Mouse (Mus musculus) induced T-regulatory cell, adult 2 months (primary cell): Measurements from ENCODE around the gene Rab26.
A peak's percentile ranks its signal among the peaks of the same experiment; 100 is the strongest.

Source experiments
- DNase-seq: peaks from one replicate; pipeline ENCODE4 v3.0.0-alpha.2; 2012; ENCODE audit warnings: low read depth

Gene Rab26

DNA sequence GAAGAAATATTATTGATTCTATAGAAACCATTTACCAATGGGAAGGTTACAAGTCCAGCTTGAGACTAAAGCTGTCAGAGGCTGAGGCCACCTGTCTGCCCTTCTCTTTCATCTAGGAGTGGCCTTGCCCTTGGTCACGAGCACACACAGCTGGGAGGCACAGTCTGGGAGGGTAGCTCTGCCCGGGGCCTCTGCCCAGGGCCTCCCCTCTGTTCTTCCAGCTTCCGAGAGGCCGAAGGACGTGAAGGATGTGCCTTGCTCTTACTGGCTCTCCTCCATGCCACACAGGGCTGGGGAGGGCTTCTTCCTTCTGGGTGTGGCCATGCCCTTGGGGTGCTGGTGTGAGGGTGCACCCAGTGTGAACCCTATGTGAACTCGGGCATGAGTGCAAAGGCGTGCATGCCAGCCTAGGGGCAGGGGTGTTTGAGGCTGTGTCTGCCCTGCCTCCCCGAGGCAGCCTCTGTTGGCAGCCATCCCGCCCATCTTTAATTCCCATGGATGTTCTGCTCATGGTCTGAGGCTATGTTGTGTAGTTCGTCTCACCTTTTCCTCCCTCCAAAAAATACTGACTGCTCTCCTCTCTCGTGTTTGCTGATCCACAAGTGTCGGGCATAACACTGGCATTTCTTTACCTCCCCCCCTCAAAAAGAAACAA is 26.1 kb downstream of the Rab26 start:
- DNase-seq, result no peak

DNA sequence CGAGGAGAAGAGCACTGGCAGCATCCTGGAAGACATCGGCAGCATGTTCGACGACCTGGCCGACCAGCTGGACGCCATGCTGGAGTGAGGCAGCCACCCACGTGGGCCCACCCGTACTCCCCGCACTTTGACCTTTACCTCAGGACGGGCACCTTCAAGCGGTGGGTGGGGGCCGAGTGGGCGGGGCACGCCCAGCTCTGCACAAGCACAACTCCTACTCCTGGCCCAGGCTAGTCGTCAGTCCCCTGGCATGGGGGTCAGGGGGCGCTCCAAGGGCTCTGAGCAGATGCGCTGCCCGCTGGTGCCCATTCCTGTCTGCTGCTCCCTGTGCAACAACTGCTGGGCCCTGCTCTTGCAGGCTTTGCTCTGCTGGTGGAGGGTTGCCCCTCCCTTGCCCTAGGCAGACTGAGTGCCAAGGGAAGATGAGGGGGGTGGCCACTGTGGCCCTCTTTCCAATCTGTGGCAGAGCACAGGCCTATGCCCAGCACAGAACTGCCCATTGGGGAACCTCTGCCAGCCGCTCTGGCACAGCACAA is 26.8 kb downstream of the Rab26 start:
- DNase-seq, result no peak

DNA sequence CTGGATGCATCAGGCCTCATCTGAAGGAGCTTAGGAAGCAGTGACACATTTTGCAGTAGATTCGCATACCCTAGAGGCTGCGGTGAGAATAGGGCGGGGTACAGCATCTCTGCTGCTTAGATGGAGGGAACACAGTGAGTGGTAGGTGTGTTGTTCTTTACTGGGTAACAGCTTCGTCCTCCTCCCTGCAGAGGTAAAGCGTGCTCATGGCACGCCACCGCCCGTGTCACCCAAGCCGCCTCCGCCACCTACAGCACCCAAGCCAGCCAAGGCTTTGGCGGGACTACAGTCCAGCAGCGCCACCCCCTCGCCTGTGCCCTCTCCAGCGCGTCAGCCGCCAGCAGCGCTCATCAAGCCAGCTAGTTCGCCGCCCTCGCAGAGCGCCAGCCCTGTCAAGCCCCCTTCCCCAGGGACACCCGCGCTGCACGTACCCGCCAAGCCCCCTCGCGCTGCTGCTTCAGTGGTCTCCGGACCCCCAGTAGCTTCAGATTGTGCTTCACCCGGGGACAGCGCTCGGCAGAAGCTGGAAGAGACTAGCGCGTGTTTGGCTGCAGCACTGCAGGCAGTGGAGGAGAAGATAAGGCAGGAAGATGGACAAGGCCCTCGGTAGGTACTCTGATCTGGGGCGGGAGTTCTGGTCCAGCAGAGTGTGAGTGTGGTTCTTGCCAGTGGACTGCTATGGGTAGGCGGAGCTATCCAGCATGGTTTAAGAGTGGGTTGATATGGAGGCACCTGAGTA is 27.5 kb downstream of the Rab26 start:
- no peak for DNase-seq

DNA sequence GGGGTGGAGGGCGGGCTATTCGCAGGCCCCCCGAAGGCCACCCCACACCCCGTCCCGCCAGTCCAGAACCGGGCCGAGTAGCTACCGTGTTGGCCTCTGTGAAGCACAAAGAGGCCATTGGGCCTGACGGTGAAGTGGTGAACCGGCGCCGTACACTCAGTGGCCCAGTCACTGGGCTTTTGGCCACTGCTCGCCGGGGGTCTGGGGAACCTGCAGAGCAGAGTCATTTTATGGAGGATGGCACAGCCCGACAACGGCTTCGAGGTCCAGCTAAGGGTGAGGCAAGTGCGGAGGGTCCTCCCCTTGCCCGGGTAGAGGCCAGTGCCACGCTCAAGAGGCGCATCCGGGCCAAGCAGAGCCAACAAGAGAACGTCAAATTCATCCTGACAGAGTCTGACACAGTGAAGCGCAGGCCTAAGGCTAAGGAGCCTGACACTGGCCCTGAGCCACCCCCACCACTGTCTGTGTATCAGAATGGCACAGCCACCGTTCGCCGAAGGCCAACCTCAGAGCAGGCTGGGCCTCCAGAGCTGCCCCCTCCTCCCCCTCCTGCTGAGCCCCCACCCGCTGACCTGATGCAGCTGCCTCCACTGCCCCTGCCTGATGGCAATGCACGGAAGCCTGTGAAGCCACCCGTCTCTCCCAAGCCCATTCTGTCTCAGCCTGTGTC is 28.6 kb downstream of the Rab26 start:
- no peak for DNase-seq

DNA sequence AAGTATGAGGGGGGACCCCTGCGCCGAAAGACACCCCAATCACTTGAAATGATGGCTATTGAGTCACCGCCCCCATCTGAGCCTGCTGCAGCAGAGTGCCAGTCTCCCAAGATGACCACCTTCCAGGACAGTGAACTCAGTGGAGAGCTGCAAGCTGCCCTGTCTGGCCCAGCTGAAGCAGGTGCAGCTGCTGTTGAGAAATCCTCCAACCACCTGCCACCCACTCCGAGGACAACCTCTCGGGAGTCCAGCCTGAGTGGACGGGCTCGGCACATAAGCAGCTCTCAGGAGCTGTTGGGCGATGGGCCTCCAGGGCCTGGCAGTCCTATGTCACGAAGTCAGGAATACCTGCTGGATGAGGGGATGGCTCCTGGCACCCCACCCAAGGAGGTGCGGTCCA is 29.9 kb downstream of the Rab26 start:
- no peak for DNase-seq

DNA sequence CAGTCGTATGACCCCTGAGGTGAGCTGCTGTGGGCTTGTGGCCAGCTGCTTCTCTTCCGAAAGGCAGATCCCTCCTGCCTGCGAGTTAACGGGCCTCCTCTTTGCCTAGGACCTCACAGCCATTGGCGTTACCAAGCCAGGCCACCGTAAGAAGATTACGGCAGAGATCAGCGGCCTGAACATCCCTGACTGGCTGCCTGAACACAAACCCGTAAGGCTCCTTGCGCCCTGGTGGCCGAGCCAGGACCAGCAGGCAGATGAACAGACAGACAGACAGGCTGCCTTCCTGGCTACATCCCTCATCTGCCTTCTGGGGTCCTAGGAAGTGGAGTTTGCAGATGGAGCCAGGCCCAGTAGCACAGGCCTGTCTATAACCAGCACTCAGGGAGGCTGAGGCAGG is 31.8 kb downstream of the Rab26 start:
- DNase-seq, result peak; percentile 35

DNA sequence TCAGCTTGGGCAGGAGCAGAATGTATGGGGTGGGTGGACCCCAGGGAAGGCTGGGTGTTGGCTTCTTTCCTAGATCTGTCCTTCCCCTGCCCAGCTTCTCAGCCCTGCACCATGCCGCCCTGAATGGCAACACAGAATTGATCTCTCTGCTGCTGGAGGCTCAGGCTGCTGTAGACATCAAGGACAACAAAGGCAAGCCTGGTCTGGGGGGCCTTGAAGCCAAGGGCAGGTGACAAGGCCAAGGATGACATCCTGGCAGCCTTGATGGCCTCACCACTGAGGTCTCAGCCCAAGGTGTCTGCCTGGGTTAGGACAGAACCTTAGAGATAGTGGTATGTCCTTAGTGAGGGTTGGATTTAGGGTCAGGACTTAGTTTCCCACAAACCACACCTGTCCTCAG is 38.0 kb downstream of the Rab26 start:
- no peak for DNase-seq

DNA sequence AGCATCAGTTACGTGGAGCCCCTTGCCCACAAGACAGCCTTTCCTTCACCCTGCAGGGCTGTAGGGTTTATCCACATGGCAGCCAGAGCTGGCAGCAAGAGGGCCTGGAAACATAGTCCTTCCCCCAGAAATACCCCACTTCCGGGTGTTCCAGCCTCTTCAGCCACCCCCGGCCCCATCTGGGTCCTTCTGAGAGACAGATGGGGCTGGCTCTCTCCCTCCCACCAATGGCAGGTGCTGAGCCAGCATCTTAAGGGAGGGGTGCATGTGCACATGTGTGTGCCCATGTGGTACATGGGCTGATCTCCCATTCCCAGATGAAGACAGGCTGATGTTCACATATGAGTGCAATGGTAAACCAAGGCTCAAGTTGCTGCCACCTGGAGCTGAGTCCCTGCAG is 38.6 kb downstream of the Rab26 start:
- DNase-seq, result no peak

DNA sequence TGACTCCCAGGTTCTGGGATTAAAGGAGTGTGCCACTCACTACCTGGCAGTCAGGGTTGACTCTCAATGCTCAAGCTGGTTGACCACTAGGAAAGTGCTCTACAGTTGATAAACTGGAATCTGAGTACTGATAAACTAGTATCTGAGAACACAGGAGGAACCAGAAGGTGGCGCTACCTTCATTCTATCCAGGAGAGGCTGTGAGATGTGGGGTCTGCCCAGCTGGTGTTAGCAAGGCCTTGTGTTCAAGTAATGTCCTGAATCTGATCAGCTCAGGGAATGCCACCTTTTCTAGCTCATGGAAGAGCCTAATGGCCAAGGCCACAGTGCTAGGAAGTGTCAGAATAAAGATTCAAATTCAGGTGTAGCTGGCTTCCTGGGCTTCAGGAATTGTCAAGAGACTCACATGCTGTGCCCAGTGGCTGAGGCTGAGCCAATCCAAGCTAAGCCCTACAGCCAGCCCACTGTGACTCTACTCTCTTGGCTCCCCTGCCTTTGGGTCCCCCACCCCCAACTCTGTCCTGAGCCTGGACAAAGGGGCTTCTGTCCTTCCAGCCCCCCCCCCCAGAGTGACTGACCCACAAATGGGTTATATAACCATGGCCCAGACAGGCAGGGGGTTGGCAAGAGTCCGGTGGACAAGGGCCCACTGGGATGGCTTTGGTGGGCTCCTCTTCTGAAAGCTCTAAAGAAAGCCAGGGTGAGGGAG is 39.2 kb downstream of the Rab26 start:
- DNase-seq, result peak; percentile 70

DNA sequence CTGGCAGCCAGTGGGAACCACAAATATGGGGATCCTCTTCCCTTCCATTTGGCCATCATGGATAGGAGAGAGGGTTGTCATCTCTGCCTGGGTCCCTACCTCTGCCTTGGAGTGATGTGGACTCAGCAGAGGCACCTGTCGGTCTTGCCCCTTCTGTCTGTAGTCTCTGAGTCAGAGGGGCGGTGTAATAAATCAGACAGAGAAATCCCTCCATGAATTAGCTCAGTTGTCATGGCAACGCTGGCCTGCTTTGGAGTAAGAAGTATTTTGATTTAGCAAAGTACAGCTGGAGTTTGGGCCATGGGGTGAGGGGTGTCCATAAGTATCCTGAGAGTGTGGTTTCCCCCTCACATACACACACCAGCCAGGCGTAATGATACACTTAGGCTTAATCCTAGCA is 43.6 kb downstream of the Rab26 start:
- no peak for DNase-seq

DNA sequence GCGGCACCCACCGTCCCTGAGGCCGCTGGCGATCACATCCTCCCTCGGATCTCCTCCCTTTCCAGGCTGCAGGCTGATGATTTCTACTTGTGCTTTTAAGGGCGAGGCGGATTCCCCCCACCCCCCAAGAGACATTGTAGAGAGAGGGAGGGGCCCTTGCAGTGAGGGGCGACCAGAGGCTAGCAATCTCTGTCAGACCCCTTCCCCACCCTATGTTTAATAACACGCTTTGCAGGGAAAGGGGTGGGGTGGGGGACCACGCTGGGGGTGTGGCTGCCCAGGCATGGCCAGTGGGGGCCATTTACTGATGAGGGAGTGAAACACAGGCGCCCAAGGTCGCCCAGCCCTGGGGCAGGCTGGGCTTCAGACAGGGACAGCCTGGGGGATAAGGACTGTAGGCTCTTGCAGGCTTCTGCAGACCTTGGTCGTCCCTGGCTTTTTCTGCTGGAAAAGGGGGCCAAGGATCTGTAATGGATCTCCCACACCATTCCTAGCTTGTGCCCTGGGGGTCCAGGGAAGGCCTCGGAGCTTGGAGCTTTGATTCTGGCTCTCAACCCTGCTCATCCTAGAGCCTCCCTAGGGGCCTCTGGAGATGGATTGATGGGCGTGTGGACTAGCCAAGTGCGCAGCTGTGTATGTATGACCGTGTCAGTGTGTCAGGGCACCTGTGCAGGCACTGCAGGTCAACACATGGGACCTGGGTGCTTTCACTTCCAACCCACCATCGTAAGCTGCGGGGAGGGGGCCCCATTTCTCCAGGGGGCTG is 44.6 kb downstream of the Rab26 start:
- no peak for DNase-seq

DNA sequence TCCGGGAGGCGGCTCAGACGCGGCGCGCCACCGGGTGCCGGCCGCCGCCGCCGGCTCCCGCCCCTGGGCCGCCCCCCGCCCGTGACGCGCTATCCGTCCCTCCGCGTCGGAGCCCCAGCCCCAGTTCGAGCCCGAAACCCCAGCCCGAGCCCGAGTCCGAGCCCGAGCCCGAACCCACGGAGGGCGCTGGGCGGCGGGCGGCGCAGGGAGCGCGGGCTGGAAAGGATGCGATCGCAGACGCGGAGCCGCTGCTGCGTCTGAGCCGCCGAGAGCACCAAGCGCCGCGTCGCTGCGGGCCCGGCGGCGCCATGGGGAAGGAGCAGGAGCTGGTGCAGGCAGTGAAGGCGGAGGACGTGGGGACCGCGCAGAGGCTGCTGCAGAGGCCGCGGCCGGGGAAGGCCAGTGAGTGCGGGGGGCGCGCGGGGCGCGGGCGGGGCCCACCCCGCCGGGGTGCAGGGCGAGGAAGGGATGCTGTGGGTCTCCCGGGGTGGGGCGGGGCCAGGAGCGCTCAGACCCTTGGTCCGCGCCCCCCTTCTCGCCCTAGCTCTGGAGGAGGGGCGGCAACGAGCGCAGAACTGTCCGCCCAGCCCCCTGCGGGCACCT is 45.2 kb downstream of the Rab26 start:
- peak; percentile 50 for DNase-seq

DNA sequence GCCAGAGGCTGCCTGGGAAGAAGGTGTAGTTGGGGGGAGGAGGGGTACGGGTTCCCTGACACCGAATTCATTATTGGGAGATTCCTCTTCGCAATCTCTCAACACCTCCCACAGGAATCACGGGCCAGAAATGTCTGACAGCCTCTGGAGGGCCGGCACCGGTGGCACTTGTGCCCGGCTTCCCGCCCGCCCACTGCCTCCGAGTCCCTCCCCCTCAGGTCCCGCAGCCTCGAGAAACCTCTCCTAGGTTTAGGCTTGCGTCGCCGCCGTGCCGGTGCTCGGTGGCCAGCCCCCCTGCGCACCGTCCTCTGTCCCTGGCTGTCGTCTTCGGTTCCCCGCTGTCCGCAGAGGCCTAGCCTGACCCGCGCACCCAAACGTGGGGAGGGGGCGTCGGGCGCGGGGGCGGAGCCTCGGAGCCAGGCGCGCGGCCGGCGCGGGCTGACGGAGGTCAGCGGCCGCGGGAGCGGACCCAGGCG is 45.8 kb downstream of the Rab26 start, which contains the start of gene Caskin1:
TSS of gene Caskin1 (plus strand) at position 416 of the 476 bp plus-strand sequence.
- DNase-seq, result peak; percentile 32

DNA sequence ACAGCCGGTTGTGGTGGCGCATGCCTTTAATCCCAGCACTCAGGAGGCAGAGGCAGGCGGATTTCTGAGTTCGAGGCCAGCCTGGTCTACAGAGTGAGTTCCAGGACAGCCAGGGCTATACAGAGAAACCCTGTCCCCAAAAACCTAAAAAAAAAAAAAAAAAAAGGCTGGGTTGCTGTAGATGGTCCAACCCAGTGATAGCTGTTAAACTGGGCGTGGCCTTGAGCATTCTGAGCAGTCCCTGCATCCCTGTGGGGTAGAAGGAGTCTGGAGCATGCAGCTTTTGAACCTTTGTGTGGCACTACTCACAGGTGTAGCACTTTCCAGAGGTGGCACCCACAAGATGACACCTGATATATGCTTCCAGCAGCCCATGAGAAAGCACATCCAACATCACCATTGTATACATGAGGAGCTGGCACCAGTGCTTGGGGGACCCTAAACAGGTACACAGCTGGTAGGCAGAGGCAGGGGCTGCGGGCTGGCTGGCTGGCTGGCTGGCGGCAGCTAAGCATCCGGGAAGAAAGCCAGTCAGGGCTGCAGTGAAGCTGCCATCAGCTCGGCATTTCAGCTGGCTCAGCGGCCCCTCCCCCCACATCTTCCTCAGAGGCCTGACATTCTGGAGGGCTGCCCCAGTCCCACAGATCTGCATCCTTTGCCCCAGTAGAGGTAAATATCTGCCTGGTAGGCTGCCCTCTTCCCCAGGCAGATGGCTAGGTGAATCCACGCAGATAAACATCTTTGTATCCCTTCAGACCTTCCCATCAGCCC is 48.7 kb downstream of the Rab26 start:
- DNase-seq, result peak; percentile 22

DNA sequence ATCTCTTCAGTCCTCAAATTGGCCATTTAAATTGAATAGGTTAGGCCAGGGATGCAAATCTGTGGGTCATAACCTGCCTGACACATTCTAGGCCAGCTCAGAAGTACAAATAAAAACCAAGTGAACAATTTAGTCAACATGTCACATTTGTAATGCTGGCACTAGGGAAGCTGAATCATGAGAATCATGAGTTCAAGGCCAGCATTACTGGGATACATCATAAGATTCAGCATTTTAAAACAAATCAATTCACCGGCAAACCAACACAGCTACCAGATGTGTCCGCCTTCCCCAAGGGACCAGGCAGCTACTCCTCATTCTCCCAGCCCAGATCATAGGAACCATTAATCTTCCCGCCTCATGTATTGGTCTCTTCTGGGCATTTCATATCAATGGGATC is 50.5 kb downstream of the Rab26 start:
- DNase-seq, result no peak

DNA sequence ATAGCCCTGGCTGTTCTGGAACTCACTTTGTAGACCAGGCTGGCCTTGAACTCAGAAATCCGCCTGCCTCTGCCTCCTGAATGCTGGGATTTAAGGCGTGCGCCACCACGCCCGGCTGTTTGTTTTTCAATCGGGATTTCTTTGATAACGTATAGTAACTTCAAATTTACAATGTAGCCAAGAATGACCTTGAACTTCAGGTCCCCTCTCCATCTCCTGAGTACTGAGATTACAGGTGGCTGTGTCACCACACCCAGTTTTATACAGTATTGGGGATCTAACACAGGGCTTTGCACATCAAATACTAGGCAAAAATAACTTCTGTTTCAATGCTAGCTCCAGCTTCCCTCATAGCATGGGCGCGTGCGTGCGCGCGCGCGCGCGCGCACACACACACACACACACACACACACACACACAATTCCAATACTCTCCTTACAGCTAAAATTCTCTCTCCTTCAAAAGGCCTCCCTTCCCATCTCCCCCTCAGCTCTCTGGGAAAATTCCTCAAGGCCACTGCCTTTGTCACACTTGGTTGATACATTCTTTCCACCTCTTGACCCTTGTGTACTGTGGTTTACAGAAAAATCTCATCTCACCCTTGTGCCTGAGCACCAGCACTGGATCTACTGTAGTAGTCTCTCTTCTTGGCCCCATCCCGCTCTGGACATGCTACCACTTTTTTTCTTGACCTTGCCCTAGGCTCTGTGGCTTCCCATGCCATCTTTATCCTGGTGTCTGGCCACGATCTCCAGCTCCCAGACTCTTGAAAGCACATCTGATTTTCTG is 52.8 kb downstream of the Rab26 start:
- no peak for DNase-seq

DNA sequence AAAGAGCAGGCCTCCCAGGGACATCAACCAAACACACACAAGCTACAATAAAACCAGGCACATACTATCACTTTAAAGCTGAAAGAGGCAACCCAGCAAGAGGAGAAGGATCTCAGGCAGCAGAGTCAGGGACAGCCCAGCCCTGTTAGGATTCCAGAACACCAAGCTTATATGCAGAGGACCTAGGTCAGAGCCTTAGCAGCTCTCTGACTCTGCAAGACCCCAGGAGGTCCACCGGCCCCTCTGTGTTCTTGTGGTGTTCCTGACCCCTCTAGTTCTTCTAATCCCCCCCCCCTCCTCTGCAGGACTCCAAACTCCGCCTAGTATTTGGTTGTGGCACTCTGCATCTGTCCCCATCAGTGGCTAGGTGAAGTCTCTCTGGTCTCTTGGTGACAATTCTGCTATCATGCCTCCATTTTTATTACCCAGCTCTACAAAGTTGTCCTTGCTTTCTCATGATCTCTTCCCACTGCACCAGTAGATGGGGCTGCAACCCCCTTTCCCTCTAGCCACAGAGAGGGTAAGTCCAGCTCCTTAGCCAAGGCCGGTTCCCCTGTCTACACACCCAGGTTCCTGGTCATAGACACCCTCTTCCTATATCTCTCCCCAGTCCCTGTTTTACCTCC is 53.7 kb downstream of the Rab26 start:
- DNase-seq, result peak; percentile 20

DNA sequence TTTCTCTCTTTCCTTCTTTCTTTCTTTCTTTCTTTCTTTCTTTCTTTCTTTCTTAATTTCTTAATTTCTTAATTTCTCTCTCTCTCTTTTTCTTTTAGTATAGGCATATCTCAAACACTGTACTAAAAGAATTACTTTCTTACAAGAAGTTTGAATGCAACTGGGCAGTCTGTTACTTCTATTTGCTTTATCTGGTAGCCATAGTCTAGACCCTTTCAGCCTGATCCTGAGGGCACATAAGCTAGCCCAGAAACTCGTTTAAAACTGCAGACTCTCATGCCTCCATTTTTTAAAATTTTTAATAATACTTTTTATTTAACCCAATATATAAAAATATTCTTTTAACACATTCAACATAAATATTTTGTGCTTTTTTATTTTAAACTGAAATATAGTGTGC is 54.6 kb downstream of the Rab26 start:
- DNase-seq, result no peak
